Mouse (Mus musculus) urinary bladder, adult 18-20 months (tissue): Measurements from ENCODE around the gene Gapdh.

Experiments
- DNase-seq, 2 experiments: peaks; one replicate each; pipeline ENCODE4 v3.0.0; 2022; ENCODE audit warnings: low spot score in 2 of 2, mixed read lengths in 2 of 2

The Gapdh gene

DNA sequence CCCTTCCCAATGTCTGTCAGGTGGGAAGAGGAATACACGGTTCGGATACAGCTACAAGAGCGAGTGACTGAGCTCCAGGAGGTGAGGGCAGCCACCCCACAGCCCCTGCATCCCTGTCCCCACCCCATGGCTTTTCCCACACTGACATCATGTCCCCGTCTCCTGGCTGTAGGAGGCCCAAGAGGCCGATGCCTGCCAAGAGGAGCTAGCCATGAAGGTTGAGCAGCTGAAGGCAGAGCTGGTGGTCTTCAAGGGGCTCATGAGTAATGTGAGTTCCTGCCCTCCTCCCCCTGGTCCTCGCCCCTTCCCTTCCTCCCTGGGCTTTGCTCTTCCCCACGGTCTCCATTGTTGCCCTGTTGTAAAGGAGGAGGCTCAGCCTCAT, 16.7 kb downstream of the Gapdh start:
- no peak for DNase-seq

- no peak for DNase-seq
Observed at GRCm38 (mm10) chr6:125148926-125149568, 17.2 kb downstream of the Gapdh start.

DNA sequence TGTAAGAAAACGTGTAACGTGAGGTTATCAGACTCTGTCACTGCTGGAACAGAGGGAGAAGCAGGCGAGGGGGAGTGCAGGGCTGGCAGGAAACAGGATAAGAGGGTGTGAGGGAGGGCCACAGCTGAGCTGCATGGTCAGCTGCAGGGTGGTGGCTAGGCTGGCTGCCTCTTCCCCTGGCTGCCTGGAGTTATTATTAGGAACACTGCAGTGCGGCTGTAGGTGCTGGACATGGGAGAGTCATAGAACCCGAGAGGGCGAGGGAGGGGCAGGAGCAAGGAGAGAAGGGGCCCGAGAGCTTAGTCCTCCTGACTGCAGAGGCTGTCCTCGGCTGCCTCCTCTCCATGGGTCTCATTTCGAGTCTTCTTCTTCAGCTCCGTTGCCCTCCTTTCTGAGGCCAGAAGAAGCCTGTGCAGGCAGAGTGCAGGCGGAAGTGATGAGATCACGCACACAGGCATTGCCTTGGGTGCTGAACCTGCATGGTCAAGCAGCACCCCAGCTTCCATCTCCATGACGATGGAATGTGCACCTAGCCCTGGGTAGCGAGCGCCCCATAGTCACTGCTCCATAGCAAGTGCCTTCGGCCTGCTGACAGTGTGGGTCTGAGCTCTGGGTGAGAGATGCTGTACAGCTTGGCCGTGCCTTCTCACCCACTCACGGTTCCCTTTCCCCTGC, 17.9 kb downstream of the Gapdh start:
- DNase-seq, result no peak

GRCm38 (mm10) chr6:125147329-125147728, 18.9 kb downstream of the Gapdh start:
- no peak for DNase-seq

DNA sequence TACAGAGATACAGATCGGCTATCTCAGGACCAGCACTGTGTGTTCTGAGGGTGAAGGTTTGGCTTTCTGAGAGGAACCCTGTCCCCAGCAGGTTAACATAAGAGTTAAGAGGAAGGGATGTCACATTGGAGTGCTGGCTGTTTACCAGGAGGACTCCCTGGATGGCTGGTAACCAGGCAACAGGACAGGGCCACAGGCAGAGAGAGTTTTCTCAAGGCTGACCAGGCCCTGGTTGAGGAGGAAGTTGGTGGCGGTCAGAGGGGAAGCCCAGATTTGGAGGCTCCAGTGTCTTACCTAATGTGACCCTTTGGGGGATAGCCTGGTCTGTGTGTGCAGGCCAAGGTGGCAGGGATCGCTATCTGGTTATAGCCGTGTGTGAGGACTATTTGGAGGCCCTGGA, 19.5 kb downstream of the Gapdh start:
- DNase-seq, result no peak

DNA sequence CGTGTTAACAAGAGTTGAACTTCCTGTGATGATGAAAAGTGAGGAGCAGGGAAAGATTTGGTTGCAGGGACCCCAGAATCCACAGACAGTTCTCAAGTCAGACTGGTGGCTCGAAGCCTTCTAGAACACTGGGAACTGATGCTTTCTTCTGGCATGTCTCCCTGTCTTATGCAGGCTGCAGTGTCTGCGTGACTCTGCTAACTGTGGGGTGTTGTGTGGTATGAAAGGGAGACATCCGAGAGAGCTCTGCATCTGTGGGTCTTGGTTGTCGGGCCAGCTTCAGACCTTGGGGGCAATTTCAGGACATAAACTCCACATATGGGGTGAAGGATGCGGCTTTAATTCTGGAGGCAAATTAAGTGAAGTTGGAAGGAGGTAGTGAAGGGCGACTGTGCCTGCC, 20.1 kb downstream of the Gapdh start:
- no peak for DNase-seq

- DNase-seq, result no peak
Observed at GRCm38 (mm10) chr6:125145479-125145951, 20.8 kb downstream of the Gapdh start.

- DNase-seq, result peak in 1 of 2 experiments; percentile 70
Observed at GRCm38 (mm10) chr6:125145001-125145400, 21.3 kb downstream of the Gapdh start, which contains the start of gene Iffo1. Iffo1 (plus strand) TSS chr6:125145241.

- DNase-seq, result no peak
Observed at GRCm38 (mm10) chr6:125143904-125144303, 22.4 kb downstream of the Gapdh start.

GRCm38 (mm10) chr6:125143128-125143527, 23.1 kb downstream of the Gapdh start:
- no peak for DNase-seq

DNA sequence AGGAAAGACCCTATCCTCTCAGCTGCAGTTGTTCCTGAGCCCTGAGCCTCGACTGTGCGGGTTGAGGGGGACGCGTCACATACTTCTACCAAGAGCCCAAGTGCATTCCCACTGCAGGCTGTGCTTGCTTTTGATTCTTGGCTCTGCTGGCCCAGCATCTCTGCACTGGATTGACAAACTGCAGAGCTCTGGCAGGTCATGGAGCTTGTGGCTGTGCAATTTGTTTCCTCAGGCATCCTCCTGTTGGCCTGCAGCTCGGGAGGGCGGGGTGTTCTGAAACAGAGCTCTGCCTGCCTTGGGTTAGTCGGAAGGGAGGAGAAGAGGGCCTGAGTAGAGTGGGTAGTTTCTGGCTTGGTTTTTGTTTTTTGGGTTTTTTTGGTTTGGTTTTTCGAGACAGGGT, 23.8 kb downstream of the Gapdh start:
- no peak for DNase-seq

DNA sequence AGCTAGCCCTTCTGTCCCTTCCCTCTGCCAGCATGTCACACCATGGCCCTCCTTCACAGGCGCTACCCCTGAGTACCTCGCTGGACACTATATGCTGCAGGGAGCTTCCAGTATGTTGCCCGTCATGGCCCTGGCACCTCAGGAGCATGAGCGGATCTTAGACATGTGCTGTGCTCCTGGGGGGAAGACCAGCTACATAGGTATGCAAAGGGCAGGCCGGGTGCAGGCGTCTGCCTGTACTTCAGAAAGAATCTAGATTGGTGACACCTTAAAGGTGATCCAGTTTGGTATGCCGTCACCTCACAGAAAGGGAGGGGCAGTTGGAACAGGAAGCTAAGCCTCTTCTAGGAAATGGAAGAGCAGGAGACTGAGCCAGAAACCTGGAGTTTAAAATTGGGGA, 26.5 kb downstream of the Gapdh start:
- DNase-seq, result no peak

GRCm38 (mm10) chr6:125137002-125137671, 29.1 kb downstream of the Gapdh start:
- no peak for DNase-seq

DNA sequence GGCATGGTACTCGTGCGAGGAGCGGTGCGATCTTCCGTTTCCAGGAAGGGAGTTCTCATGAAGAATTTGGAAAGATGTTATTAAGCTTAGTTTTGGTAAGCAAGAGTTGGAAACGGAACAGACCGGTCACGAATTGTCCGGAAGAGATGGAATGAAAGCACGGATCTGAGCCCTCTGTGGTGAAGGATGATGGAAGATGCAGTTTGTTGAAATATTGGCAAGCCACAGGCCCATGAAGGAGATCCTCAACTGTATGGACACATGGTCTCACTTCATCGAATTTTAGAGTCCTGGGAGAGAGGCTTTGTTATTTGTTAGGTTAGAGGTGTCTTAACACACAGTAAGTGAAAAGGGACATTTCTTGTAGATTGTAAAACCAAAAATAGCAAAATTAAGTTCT, 33.8 kb downstream of the Gapdh start:
- DNase-seq, result no peak

DNA sequence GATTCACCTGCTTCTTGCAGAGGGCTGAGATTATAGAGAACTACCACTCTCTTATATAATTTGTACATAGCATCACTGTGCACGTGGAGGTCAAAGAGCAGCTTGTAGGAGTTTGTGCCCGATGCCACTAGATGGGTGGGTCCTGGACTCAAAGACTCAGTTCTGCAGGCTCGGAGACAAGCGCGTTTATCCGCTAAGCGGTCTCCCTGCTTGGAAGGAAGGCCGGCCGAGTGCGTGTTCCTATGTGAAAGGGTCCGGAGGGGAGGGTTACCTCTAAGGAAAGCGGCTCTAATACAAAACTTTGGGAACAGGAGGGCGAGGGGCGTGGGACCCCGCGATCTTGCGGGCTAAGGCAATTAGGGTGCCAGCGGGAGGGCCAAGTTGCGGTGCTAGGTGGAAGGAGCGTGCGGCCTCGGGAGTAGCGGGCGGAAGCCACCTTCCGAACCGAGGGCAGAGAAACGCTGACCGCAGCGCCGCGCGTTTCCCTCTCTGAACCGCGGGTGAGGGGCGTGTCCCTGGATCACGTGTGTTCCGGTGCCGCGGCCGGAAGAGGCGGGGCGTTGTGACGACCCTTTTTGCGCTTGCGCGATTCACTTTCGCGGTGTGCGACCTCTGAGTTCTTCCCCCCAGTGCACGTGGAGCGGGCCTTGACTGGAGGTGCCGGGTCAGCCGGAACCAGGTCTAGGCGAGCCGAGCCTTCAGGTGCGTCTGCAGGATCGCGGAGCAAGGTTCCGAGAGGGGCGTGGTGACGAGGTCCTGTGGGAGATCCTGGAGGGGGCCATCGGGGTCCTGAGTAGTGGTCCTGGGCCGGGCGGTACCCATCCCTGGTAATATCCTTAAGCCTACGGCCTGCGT, 34.7 kb downstream of the Gapdh start, which contains the start of gene Nop2:
Nop2 (plus strand) TSS at position 608 of the 855 bp plus-strand sequence.
- peak; percentile 77 to 81 for DNase-seq

- DNase-seq, result no peak
Observed at GRCm38 (mm10) chr6:125129710-125130402, 36.4 kb downstream of the Gapdh start.

- DNase-seq, result no peak
Observed at GRCm38 (mm10) chr6:125128724-125129123, 37.5 kb downstream of the Gapdh start.

DNA sequence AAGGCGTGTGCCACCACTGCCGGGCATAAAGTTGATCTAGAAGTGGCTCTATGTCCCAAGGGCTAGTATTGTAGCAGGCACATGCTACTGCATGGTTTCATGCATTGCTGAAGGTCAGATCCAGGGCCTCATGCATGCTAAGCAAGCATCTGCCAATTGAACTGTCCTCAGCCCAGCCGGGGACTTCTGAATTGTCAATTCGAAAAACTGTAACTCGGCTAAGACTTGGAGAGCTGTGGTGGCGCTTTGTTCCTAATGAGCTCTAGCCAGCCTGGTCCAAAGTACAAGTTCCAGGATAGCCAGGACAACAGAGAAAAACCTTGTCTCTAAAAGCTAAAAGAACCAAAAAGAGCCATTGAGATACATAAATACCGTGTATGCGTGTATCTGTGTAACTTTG, 46.9 kb downstream of the Gapdh start:
- no peak for DNase-seq

DNA sequence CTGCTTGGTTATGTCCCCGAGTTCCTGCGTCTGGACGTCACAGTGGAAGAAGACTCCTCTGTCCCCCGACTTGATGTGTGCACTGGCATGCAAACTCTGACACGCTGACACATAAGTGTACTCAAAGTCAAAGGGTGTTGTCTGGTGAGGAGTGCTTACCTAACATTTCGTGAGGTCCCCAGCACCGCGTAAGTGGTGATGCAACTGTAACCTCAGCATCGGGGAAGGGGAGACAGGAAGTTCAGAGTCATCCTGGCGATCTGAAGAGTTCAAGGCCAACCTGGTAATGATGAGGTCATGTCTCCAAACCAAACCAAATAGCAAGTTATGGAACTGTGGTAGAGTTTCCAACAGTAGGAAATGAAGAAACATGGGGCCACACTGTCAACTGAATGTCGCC, 53.7 kb downstream of the Gapdh start:
- DNase-seq, result no peak
